Mouse (Mus musculus): ENCODE measurements around the gene Stim2. TPM values are rescaled to one million over a fixed set of nuclear protein-coding genes. Genes with fewer than 3 reads are reported as not detected.

Stim2 gene
- total RNA-seq, 2 experiments from 2014 or later = 24.8 to 27.2 TPM

DNA sequence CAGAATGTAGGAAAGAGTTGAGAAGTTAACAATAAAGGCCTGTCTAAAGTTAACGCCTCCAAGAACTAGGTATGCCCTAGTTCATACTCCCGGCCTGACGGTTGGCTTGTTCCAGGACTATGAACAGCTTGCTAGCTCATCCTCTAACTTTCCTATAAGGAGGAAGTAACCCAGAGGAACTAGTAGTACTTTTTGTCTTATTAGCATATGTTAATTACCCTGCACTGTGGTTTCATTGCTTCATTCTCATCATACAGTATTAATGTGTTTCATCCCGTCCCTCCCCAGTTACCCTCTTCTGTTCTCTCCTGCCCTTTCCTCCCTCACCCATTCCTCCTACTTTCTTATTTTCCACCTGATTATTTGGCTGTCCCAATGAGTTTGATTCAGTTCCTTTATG lies 108.4 kb downstream of the Stim2 start:
- intact Hi-C loops (cut with DNase I) = no loop called here
- DNase-seq = no peak

DNA sequence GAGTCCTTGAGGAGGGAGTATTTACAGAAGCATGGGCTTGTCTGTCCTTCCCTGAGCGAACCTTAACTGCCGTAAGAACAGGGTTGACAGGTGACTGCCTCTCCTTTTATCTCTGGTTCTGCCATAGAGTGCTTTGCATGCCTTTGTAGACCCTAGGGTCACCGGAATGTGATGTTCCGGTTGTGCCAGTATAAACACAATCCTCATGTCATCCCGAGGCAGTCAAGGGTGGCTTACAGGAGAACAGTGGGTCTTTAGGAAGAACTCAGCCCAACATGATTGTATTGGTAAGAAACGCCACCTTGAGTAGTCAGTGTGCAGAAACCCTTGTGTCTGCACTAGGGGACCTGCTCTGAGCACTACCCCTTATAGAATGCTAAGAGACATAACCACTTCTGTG lies 108.8 kb downstream of the Stim2 start:
- intact Hi-C loops (cut with DNase I) = no loop called here
- no peak for DNase-seq

DNA sequence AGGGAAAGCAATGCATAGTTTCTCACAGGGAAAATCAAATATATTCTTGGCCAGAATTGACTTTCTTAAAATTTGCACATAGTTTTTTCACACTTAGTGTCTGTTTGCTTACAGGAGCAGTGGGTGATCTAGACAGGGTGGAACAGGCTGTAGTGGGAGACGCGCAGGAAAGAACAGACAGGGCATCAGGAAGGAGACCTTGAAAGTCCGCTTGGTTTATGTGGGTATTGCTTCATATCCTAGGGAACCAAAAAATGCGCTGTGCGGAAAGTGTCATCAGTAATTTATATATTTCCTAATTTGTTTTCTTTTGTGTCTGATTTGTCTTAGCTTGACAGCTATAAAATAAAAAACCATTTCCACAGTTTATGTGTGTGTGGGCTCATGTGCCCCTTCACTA lies 110.8 kb downstream of the Stim2 start:
- intact Hi-C loops (cut with DNase I) = no loop called here
- DNase-seq = no peak

DNA sequence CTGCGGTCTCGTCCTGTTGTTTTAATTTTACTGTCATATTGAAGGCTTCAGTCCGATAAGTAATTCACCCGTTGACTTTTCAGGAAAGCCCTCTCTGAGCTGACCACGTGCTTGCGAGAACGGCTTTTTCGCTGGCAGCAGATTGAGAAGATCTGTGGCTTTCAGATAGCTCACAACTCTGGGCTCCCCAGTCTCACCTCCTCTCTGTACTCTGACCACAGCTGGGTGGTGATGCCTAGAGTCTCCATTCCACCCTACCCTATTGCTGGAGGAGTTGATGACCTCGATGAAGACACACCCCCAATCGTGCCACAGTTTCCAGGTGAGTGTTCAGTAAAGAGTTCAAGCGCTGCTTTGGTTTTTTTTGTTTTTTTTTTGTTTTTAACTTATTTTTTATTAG lies 112.5 kb downstream of the Stim2 start:
- no peak for DNase-seq

DNA sequence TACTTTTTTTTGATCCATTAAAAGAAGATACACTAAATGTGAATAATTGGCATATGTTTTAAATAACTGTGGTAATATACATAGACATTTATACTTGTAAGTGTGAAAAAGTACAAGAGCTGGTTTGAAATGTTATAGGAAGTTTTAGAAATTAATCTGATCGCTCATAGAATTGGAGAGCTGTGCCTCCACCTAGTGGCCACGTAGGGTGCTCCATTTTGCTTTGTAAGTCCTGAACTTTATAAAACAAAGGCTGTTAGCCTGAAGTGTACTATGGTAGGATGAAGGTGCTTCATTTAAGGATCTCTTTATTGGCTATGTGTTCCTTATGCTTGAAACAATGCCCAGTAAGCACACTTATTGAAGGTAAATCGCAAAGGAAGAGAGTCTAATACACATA lies 115.0 kb downstream of the Stim2 start:
- intact Hi-C loops (cut with DNase I) = loop anchor here (1.0 to 10.0 kb wide), 4 partner anchors 186 to 758 kb away; no protein-coding TSS in a partner anchor
- DNase-seq = peak; percentile 70 to 77

More for the DNA sequence above, 112.5 kb downstream of the Stim2 start:
- intact Hi-C loops (cut with DNase I) = loop anchor here (5.0 to 10.0 kb wide), 3 partner anchors 183 to 756 kb away; no protein-coding TSS in a partner anchor

DNA sequence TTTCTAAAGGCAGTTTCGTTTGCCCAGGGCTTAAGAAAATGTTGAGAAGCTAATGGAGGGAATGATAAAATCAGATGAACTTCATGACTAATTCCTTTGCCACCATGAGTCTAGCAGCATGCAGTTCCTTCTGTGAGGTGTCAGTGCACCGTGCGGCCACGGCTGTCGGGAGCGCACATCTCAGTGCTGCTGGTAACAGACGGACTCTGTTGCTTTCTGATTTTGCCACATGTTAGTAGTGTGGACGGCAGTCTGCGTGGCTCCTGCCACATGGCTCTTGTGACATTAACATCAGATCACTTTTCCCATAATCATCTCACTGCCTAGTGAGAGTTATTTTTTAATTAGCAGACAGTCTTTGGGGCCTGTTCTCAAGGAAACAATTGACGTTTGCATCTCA lies 118.2 kb downstream of the Stim2 start:
- intact Hi-C loops (cut with DNase I) = loop anchor here (10.0 kb wide), 2 partner anchors 442 to 762 kb away; no protein-coding TSS in a partner anchor
- no peak for DNase-seq

DNA sequence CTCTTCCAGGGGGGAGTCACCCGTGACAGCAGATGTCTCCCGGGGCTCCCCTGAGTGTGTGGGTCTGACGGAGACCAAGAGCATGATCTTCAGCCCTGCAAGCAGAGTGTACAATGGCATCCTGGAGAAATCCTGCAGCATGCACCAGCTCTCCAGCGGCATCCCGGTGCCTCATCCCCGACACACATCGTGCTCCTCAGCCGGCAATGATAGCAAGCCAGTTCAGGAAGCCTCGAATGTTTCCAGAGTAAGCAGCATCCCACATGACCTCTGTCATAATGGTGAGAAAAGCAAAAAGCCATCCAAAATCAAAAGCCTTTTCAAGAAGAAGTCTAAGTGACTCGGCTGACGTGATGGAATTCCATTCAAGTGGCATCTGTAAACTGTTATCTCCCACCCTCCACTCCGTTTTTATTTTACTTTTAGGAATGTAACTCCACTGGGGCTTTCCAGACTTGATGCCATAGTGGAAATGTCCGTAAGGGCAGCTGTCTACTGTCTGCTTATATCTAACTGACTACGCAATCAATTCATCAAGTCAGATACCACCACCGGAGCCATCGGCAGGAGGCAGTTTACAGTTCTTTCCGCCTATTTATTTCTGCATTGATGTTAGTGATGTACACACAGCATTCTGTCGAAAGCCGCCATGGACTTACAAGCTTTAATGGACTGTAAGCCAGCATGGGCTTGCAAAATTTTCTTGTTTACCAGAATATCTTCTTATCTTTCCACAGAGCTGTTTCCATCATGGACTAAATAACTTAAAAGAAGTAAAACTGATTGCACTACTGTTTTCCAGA lies 120.3 kb downstream of the Stim2 start:
- intact Hi-C loops (cut with DNase I) = loop anchor here (10.0 kb wide), 2 partner anchors 444 to 764 kb away; no protein-coding TSS in a partner anchor
- no peak for DNase-seq

DNA sequence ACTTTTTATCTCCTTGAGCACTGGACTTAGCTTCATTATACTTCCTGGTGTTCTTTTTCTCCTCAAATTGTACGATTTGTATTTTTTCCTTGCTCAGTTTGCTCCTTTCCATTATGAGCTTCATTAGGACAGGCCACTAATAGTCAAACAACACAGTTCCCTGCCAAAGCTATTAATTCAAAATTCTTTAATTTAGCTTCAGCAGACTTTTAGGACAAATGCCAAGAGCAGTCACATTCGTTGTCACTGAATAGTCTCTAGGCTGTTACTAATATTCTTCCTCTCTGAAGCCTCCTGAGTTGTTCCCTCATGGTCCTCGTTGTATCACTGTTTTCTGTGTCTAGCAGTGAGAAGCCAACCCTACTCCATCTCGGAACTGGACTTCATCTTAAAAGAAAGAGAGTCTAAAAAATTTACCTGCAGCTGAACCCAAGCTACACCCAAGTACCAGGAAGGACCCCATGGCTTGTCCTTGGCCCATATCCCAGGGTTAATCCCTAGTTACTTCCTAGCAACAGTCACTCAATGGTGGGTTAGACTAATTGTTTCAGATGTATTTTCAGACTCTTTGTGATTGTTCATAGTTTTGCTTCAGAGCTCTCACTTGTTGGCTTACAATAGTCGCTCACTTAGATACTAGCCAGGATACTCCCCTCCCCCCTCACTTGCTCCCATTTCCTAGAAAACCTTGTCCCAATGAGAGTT lies 149.9 kb downstream of the Stim2 start:
- intact Hi-C loops (cut with DNase I) = no loop called here
- DNase-seq = no peak

DNA sequence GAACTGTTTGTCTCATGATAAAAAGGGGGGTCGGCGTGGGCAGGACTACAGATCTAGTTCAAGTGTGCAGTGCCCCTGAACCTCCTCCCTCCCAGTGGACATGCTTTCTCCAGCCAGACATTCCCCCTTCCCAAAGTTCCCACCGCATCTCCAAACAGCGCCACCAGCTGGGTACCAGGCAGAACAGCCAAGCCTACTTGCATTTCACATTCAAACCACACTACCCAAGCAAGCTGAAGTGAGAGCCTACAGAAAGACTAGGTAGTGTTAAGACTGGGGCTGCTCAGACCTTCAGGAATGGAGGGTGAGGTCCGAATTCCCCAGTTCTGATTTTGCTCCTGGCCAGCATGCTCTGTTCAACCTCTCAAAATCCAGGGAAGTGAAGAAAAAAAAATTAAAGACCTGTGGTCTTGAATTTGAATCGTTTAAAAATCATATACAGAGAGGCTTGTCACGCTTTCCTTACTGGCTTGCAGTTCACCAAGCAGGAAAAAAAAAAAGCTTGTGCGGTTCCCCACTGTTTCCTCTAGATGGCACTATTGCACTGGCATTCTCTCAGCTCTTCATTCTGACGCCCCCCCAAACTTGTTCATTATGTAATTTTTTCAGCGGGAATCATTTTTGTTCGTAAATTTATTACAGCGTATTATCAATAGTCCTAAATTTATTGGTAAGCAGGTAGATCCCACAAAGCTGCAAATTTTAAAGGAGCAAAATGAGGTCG lies 156.4 kb downstream of the Stim2 start:
- intact Hi-C loops (cut with DNase I) = loop anchor here (5.0 to 10.0 kb wide), 3 partner anchors 103 to 640 kb away; no protein-coding TSS in a partner anchor
- DNase-seq = peak; percentile 34 to 63

DNA sequence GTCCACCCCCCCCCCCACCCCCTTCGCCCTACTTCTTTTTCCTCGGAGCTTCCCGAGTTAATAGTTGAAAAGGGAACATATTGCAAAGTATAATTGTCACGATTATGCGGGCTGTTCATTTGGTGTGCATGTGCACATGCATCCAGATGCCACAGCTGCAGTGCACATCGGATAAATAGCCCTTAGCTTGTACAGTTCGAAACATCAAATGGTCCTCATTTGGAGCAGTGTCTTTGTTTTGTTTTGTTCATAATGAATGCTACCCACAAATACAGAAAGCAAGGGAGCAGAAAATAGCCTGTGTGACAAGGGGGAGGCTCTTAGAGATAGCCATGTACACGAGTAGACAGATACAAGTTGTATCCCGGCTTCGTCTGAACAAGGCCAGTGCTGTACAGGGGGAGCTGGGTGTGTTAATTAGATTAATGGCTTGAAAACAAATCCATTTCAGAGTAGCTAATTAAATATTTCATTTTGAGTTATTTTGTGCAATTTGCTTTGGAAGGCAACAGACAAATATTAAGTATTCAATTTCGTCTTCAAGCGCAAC lies 157.0 kb downstream of the Stim2 start:
- intact Hi-C loops (cut with DNase I) = loop anchor here (5.0 to 10.0 kb wide), 3 partner anchors 102 to 639 kb away; no protein-coding TSS in a partner anchor
- DNase-seq = no peak

DNA sequence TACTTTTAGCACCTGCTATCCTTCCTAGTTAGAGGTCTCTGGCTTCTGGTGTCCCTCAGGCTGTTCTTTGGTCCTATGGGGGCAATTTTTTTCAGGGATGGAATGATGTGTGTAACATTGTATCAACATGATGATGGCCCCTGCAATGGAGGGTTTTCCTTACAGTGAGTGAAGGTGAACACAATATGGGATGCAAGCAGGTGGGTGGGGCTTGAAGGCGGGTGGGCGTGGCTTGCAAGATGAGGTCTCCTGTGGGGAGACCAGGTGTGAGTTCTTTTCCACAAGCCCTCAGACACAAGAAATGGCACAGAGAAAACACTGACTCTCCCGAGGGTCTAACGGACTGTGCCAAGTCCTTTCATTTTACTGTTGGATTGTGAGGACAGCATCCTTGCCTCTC lies 157.6 kb downstream of the Stim2 start:
- intact Hi-C loops (cut with DNase I) = loop anchor here (5.0 to 10.0 kb wide), 3 partner anchors 101 to 639 kb away; no protein-coding TSS in a partner anchor
- DNase-seq = no peak

DNA sequence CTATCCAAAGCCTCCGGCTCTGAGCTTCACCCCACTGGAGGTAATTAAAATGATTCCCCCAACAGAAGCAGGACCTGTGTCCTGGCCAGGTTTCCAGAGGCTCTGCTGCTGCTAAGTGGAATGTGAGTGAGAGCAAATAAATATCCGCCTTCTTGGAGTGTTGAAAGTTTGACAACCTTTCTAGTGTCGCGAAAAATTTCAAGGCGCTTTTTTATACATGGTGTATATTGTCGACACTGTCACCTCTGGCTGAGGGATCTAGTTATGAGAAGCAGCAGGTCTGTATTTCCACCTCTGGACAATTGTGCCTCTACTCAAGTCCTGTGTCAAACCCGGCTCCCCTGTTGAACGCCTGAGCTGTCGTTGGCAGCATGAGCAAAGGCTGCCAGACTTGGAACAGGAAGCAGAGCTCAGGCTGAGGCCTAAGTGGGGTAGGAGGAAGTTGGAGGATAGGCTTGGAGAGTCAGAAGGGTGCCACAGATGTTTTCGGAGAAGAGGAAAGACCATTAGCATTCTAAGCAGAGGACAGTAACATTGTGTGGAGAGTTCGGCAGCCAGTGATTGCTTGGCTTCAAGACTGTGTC lies 158.7 kb downstream of the Stim2 start:
- intact Hi-C loops (cut with DNase I) = loop anchor here (5.0 to 10.0 kb wide), 3 partner anchors 100 to 638 kb away; no protein-coding TSS in a partner anchor
- no peak for DNase-seq

DNA sequence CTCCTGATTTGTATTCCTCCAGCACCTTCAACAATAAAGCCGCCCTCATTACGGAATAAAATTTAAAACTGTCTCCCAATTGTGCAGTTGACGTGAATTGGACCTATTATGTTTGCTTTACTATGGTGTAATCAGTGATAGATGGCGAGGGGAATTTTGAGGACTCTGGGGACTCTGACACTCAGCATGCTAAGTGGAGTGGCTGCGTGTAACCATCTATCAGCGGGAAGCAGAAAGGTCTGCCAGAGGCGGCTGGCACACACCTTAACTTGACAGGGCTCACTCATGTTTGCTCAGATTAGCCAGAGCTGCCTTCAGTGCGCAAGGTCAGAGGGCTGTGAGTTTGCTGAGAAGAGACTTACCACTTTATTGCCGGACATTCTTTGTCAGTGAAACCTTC lies 159.9 kb downstream of the Stim2 start:
- intact Hi-C loops (cut with DNase I) = loop anchor here (5.0 to 10.0 kb wide), 3 partner anchors 99 to 637 kb away; no protein-coding TSS in a partner anchor
- DNase-seq = peak; percentile 59

DNA sequence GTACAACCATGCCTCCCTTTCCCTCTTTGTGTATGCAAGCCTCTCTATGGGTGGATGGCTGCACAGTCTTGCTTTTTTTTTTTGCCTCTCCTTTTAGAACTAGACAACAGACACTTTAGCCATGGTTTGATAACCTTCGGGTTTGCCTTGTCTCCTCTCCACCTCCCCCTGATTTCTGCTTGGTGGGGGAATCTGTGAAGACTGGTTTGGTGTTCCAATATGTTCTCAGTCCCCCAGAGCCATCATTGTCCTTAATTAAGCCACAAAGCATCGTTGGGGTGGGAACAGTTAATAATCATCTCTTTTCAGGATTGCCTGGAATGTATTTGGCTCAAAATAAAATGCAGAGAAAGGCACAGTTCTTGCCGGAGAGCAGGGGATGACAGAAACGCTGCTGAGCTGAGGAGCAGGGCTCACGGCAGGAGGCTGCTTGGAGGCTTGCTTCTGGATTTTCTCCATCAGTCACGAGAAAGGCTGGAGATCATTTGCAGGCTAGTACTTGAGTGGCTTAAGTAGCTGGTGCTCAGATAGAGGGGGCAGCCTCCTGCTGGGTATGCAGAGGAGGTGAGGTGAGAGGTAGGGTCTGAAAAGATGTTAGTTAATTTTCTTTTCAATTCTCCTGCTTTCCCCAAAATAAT lies 161.0 kb downstream of the Stim2 start:
- no peak for DNase-seq

DNA sequence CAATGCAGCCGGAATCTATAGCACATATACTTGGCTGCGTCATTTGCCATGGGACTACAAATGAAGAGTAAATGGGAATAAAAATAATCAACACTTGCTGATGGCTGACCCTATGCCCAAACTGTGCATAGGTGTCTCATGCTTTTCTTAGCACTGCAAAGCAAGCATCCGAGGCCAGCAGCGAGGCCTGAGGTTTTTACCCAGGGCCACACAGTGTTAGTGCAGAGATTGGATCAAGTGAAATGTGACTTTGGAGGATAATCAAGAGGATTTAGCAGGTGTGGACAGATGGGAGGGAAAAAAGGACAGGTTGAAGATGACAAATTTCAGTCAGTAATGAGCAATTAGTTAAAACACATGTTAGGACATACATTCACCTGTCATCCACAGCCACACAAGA lies 162.3 kb downstream of the Stim2 start:
- intact Hi-C loops (cut with DNase I) = no loop called here
- DNase-seq = no peak

More for the DNA sequence above, 161.0 kb downstream of the Stim2 start:
- intact Hi-C loops (cut with DNase I) = loop anchor here (5.0 to 10.0 kb wide), 3 partner anchors 98 to 636 kb away; no protein-coding TSS in a partner anchor

DNA sequence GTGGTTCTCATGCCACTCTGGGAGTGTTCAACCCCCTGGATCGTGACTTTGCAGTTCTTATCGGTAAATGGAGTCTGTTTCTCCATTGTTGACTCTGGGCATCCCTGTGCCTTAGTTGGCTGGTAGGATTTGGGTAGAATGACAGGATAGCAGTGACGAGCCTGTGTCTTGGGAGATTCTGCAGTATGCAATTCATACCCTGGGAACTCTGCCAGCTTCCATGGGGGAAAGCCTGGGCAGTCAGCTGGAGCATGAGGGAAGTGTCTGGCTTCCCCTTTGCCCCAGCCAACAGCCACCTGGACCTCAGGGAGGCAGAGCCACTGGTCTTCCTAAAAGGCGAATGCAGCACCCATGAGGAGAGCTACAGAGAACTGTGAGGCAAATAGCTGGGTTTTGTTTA lies 165.6 kb downstream of the Stim2 start:
- no peak for DNase-seq
- intact Hi-C loops (cut with DNase I) = no loop called here
